Mouse (Mus musculus): Measurements from ENCODE around the gene Pak7. TPM values are rescaled to one million over a fixed set of nuclear protein-coding genes. Genes with fewer than 3 reads are reported as not detected.
A peak's percentile ranks its signal among the peaks of the same experiment; 100 is the strongest.

The Pak7 gene
- polyA plus RNA-seq, 1 experiment from 2014 or later, result 22.3 TPM

GRCm38 (mm10) chr2:136064356-136064755 is 323.4 kb downstream of the Pak7 start:
- peaks cover 22% of the 10 kb centered on the region for H3K27me3 ChIP-seq
- H3K4me3 ChIP-seq, result no peak overlapping the region
- no peaks in the 10 kb centered on the region for H3K36me3 ChIP-seq (ENCODE audit: poor library complexity, severe bottlenecking)
- H3K9me3 ChIP-seq (replicated peaks), result no peaks in the 10 kb centered on the region
- H3K4me1 ChIP-seq, result peaks cover 2% of the 10 kb centered on the region
- no peak overlapping the region for H3K9ac ChIP-seq
- H3K4me2 ChIP-seq, result no peak overlapping the region
- 56% methylated on average over 1 of the region's 1 CpGs for WGBS
- H3K27ac ChIP-seq, result no peak overlapping the region
- peak; percentile 63; the same call in 1 of the 2 replicates for ATAC-seq

DNA sequence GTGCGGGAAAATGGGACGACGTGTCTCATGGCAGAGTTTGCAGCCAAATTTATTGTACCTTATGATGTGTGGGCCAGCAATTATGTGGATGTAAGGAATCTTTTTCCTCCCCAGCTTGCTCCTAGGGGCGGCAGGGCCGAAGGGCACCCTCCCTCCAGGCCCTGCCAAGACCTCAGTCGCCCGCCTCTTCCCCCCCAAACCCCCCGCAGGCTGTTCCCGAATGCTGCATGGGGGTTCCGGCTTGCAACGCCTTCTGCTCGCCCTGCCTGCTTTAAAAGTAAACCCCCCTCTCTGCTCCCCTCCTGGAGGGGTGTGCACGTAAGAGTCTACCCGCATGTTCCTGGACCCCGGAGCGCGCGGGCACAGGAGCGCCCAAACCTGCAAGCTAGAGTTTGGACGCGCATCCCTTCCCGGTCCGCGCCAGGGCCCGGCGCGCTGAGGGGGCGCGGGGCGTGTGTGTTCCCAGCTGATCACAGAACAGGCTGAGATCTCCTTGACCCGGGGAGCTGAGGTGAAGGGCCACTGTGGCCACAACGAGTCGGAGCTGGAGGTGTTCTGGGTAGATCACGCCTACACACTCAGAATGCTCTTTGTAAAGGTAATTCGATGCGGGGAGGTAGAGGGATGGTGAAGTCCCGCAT is 328.6 kb downstream of the Pak7 start:
- 1% methylated on average over 37 of the region's 37 CpGs for WGBS
- ATAC-seq, result peak; percentile 41; the same call in 1 of the 2 replicates
- Histone ChIP-seq H3K36me3 (ENCODE audit: poor library complexity, severe bottlenecking) (no peaks in the 10 kb centered on the region), H3K27me3 (peaks cover 44% of the 10 kb centered on the region), H3K4me2 (peak overlapping the region; percentile 71), H3K4me1 (peaks cover 19% of the 10 kb centered on the region), H3K9ac (peak overlapping the region; percentile 54; the same call in 1 of the 2 replicates), H3K9me3 (replicated peaks) (no peaks in the 10 kb centered on the region), H3K4me3 (peak overlapping the region; percentile 39), H3K27ac (no peak overlapping the region)

DNA sequence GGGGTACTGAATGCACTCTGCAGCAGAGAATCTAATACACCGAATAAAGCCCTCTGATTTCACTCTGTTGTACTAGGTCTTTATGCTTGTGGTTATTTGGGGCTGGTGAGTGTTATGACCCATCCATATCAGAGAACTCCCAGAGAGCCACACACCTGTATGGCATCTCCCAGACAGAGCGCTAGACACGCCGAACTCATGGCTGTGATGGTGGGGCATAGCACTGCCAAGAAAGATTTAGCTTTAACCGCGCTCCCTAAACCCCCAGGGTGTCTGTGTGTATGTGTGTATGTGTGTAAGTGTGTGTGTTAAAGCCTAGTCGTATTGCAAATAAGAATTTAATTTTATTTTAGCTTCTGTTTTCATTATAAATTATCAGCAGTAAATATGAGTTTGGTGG is 329.4 kb downstream of the Pak7 start:
- WGBS, result 3% methylated on average over 7 of the region's 7 CpGs
- H3K27ac ChIP-seq, result no peak overlapping the region
- peak; percentile 36 for ATAC-seq

DNA sequence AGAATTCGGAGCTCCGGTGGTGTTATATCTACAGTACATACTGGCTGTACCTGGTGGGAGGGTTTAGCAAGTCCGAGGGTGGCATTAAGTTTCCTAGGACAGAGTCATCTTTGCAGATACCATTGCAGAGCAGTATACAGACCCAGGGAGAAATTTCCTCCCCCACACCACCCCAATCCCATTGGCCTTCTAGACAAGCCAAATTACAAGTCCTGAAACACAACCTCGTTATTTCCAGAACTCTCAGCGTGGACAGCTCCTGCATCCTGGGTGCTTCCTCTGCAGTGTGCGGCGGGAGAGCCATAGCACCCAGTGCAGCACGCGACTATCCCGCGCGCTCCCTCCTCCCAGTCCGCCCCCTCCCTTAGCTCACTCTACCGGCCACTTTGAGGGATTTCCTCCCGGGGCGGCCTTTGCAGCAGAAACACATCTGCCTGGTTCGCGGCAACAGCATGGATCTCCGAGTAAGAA is 329.9 kb downstream of the Pak7 start:
- Histone ChIP-seq H3K4me3 (peak overlapping the region; percentile 39), H3K9me3 (replicated peaks) (no peaks in the 10 kb centered on the region), H3K4me2 (peak overlapping the region; percentile 71), H3K4me1 (peaks cover 19% of the 10 kb centered on the region), H3K27me3 (peaks cover 44% of the 10 kb centered on the region), H3K36me3 (ENCODE audit: poor library complexity, severe bottlenecking) (no peaks in the 10 kb centered on the region), H3K9ac (peak overlapping the region; percentile 51), H3K27ac (no peak overlapping the region)
- peak; percentile 69 for ATAC-seq
- WGBS, result 4% methylated on average over 19 of the region's 19 CpGs

More for the DNA sequence above, 329.4 kb downstream of the Pak7 start:
- H3K4me2 ChIP-seq, result peak overlapping the region; percentile 71
- peak overlapping the region; percentile 39 for H3K4me3 ChIP-seq
- H3K9me3 ChIP-seq (replicated peaks), result no peaks in the 10 kb centered on the region
- H3K4me1 ChIP-seq, result peaks cover 19% of the 10 kb centered on the region
- peaks cover 44% of the 10 kb centered on the region for H3K27me3 ChIP-seq
- no peaks in the 10 kb centered on the region for H3K36me3 ChIP-seq (ENCODE audit: poor library complexity, severe bottlenecking)
- peak overlapping the region; percentile 51 for H3K9ac ChIP-seq

DNA sequence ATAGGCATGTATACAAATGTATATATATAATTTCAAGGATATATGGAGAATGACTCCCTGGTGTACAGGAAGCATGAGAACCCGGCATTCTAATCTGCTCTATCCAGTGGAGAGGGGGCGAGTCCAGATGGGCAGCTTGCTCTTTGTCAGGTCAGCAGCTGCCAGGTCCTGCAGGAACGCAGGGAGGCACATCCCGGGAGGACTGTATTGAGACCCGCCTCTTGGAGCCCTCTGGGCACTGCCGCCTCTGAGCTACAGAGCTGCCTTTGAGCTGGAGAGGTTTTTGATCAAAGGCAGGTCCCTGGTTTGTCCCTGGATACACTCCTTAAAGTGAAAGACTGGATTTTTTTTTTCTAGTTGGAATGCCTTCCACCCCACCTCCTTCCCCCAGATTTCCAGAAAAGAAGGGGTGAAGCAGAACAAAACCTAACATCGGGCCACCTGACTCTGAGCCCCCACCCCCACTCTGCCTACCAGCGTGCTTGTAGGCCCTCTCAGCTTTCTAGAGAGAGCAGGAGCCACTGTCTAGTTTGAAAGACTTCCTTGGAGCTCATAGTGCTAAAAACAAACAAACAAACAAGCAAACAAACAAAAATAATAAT is 336.0 kb downstream of the Pak7 start, which contains the start of gene Lamp5:
Gene Lamp5 (plus strand): TSS at position 552 of the 602 bp plus-strand sequence.
- H3K9ac ChIP-seq, result peak within 1 kb of the TSS; percentile 34; the same call in 1 of the 2 replicates
- H3K27ac ChIP-seq, result no peak within 1 kb of the TSS
- H3K27me3 ChIP-seq, result 0 out of 2 replicates have a peak, but pooled peaks cover 15% of the 10 kb centered on the region
- ATAC-seq, result peak; percentile 79; the same call in 1 of the 2 replicates
- peaks cover 15% of the 10 kb centered on the region for H3K4me1 ChIP-seq
- peak within 1 kb of the TSS; percentile 59 for H3K4me2 ChIP-seq
- H3K9me3 ChIP-seq (replicated peaks), result no peaks in the 10 kb centered on the region
- H3K4me3 ChIP-seq, result peak within 1 kb of the TSS; percentile 29
- H3K36me3 ChIP-seq (ENCODE audit: poor library complexity, severe bottlenecking), result no peaks in the 10 kb centered on the region
- 4% methylated on average over 8 of the region's 8 CpGs for WGBS

DNA sequence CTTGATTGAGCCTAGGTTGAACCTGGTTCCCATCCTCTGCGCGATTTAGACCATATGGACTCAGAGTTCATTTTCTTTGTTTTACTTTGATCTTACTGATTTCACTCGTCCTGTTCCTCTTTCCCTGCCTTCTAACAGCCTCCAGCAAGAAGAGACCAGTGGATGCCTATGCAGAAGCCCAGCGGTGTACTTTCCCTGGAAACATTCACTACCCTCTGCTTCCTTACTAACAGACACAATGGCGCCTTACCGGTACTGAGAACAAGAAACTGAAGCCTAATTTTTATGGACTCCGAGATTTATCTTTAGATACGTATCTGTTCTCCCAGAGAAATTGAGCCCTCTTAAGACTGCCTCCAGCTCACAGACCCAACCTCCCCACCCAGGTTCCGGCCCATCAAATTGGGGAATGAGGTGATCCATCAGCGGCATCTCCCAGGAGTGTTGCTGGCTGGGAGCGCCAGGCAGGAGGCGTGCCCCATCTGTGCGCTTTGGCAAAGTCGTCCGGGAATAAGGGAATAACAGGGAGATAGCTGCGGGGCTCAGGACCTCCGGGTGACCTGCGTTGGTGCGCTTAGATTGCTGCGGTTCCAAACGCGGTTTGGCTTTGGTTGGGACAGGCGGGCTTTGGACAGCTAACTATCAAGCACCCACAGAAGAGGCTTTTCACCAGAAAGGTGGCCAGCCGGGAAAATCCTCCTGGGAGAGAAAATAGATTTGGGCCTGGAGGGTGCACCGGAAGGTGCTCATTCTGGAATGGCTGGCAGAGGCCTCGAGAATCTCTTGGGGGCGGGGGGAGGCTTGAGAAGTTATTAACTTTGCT is 336.8 kb downstream of the Pak7 start:
- H3K9me3 ChIP-seq (replicated peaks), result no peaks in the 10 kb centered on the region
- peak overlapping the region; percentile 34; the same call in 1 of the 2 replicates for H3K9ac ChIP-seq

GRCm38 (mm10) chr2:136048464-136048863 is 339.3 kb downstream of the Pak7 start:
- Histone ChIP-seq H3K4me2 (no peak overlapping the region), H3K27ac (no peak overlapping the region), H3K36me3 (ENCODE audit: poor library complexity, severe bottlenecking) (no peaks in the 10 kb centered on the region), H3K9me3 (replicated peaks) (no peaks in the 10 kb centered on the region), H3K27me3 (0 out of 2 replicates have a peak, but pooled peaks cover 15% of the 10 kb centered on the region), H3K4me3 (no peak overlapping the region), H3K4me1 (peaks cover 15% of the 10 kb centered on the region), H3K9ac (no peak overlapping the region)
- WGBS, result 89% methylated on average over 4 of the region's 4 CpGs
- no peak for ATAC-seq

More for the DNA sequence above, 336.8 kb downstream of the Pak7 start:
- H3K4me3 ChIP-seq, result peak overlapping the region; percentile 29
- H3K36me3 ChIP-seq (ENCODE audit: poor library complexity, severe bottlenecking), result no peaks in the 10 kb centered on the region
- peaks cover 15% of the 10 kb centered on the region for H3K4me1 ChIP-seq
- ATAC-seq, result peak; percentile 73; the same call in 1 of the 2 replicates
- peak overlapping the region; percentile 59 for H3K4me2 ChIP-seq
- 0 out of 2 replicates have a peak, but pooled peaks cover 15% of the 10 kb centered on the region for H3K27me3 ChIP-seq
- WGBS, result 17% methylated on average over 27 of the region's 27 CpGs
- no peak overlapping the region for H3K27ac ChIP-seq

Other genes starting within 250 kb of the Pak7 start
- gene Ankef1, start 113.9 kb upstream of the Pak7 start, polyA plus RNA-seq (2015; fragmentation: Nextera tagmentation; extraction: Ambion mirVana), result 0.46 and 1.0 TPM in 2 replicates